Mouse (Mus musculus) kidney, postnatal 0 days (tissue): ENCODE data around the gene Hoxa3. TPM values are rescaled to one million over a fixed set of nuclear protein-coding genes. Genes with fewer than 3 reads are reported as not detected.

Experiments used
- ATAC-seq: fragments of 200-750 bp; cut with Nextera tagmentation; replicated peaks from 2 replicates; pipeline ENCODE4 v1.8.0; 2017; ENCODE audit warnings: low read depth, moderate number of reproducible peaks, moderate TSS enrichment, moderate library complexity; ENCODE audit not compliant: low FRiP score
- DNase-seq: peaks from one replicate; pipeline ENCODE4 v3.0.0-alpha.2; 2016; ENCODE audit warnings: low spot score
- H3K27ac ChIP-seq: fragments of 300-500 bp; sonication (generic); 2 replicates; pipeline ENCODE4 v1.5.1; 2014; ENCODE audit warnings: mild to moderate bottlenecking
- H3K27me3 ChIP-seq: fragments of 300-500 bp; sonication (generic); 2 replicates; pipeline ENCODE4 v1.6.1; 2014; ENCODE audit warnings: low read length, mixed read lengths; ENCODE audit not compliant: insufficient read depth
- H3K36me3 ChIP-seq: fragments of 300-500 bp; sonication (generic); 2 replicates; pipeline ENCODE4 v1.6.1; 2014; ENCODE audit warnings: low read length, mixed read lengths; ENCODE audit not compliant: insufficient read depth
- H3K4me1 ChIP-seq: fragments of 300-500 bp; sonication (generic); replicated peaks from 2 replicates; pipeline ENCODE4 v1.6.1; 2014; ENCODE audit warnings: antibody characterized with exemption, low read length, mixed read lengths; ENCODE audit not compliant: insufficient read depth
- H3K4me2 ChIP-seq: fragments of 300-500 bp; sonication (generic); 2 replicates; pipeline ENCODE4 v1.6.1; 2014; ENCODE audit warnings: mild to moderate bottlenecking, low read length, moderate library complexity, mixed read lengths
- H3K4me3 ChIP-seq: fragments of 300-500 bp; sonication (generic); replicated peaks from 2 replicates; pipeline ENCODE4 v1.5.1; 2014; ENCODE audit warnings: low read depth, low read length
- H3K9ac ChIP-seq: fragments of 300-500 bp; sonication (generic); 2 replicates; pipeline ENCODE4 v1.6.1; 2014; ENCODE audit warnings: low read depth, low read length
- H3K9me3 ChIP-seq: fragments of 300-500 bp; sonication (generic); replicated peaks from 2 replicates; pipeline ENCODE4 v1.6.1; 2016; ENCODE audit warnings: low read length, inconsistent platforms, mixed read lengths
- CTCF ChIP-seq: IDR thresholded peaks from 2 replicates; pipeline ENCODE4 v1.5.1; 2016; ENCODE audit warnings: antibody characterized with exemption, low read depth, mild to moderate bottlenecking, moderate library complexity
- WGBS: fragments of 180-500 bp; shearing (Covaris S2); extraction: QIAGEN DNeasy Blood & Tissue Kit; methylation state at CpG from one replicate; pipeline ENCODE4 v1.1.7; 2014; 5-methylcytosine and 5-hydroxymethylcytosine counted together
- microRNA counts: library from miRNA; unstranded; fragments of <30 nt; microRNA quantifications from one replicate; lab custom pipeline; 2015
- microRNA-seq: library from miRNA; unstranded; fragments of <30 nt; microRNA quantifications from one replicate; pipeline ENCODE4, GENCODE M21; 2016
- polyA plus RNA-seq: library from polyadenylated mRNA; unstranded; fragments of >200 nt; fragmentation: Nextera tagmentation; extraction: Ambion mirVana; gene quantifications from 2 replicates; pipeline ENCODE4 v1.2.1, GENCODE M21; 2015

Gene Hoxa3
- polyA plus RNA-seq, 1 experiment from 2014 or later, result 4.8 TPM

GRCm38 (mm10) chr6:52150401-52150966 lies 62.7 kb downstream of the Hoxa3 start:
- DNase-seq (peak; percentile 54), ATAC-seq (no peak; the same call in 1 of the 2 replicates)
- WGBS, result 19% methylated on average over 16 of the region's 16 CpGs
- H3K27ac ChIP-seq, result no peak overlapping the region
- no peak overlapping the region for H3K9ac ChIP-seq
- H3K27me3 ChIP-seq, result peaks cover 23% of the 10 kb centered on the region
- TF ChIP-seq CTCF, result no peak
- H3K4me3 ChIP-seq, result no peak overlapping the region
- no peaks in the 10 kb centered on the region for H3K9me3 ChIP-seq
- peak overlapping the region; percentile 23; the same call in 1 of the 2 replicates for H3K4me2 ChIP-seq
- no peaks in the 10 kb centered on the region for H3K36me3 ChIP-seq
- H3K4me1 ChIP-seq, result no peaks in the 10 kb centered on the region

- no peak for DNase-seq
- H3K4me2 ChIP-seq, result no peak overlapping the region
- no peak overlapping the region for H3K4me3 ChIP-seq
- no peaks in the 10 kb centered on the region for H3K36me3 ChIP-seq
- H3K27ac ChIP-seq, result no peak overlapping the region
- H3K4me1 ChIP-seq, result 0 out of 2 replicates have a peak, but pooled peaks cover 5% of the 10 kb centered on the region
- ATAC-seq, result no peak
- no peak for TF ChIP-seq CTCF
- H3K27me3 ChIP-seq, result no peaks in the 10 kb centered on the region
- H3K9me3 ChIP-seq, result no peaks in the 10 kb centered on the region
- no peak overlapping the region for H3K9ac ChIP-seq
- 89% methylated on average over 5 of the region's 5 CpGs for WGBS
Observed at GRCm38 (mm10) chr6:52139115-52139514, 74.0 kb downstream of the Hoxa3 start.

- Histone ChIP-seq H3K4me2 (no peak overlapping the region), H3K9ac (no peak overlapping the region), H3K4me1 (0 out of 2 replicates have a peak, but pooled peaks cover 5% of the 10 kb centered on the region), H3K4me3 (no peak overlapping the region), H3K9me3 (no peaks in the 10 kb centered on the region), H3K27me3 (no peaks in the 10 kb centered on the region), H3K27ac (no peak overlapping the region), H3K36me3 (no peaks in the 10 kb centered on the region)
- no peak for DNase-seq
- TF ChIP-seq CTCF, result no peak
- 62% methylated on average over 10 of the region's 10 CpGs for WGBS
- ATAC-seq, result no peak
Observed at GRCm38 (mm10) chr6:52138576-52138975, 74.6 kb downstream of the Hoxa3 start.

- Histone ChIP-seq H3K27ac (no peak overlapping the region), H3K4me2 (no peak overlapping the region)
Observed at GRCm38 (mm10) chr6:52137841-52138535, 75.1 kb downstream of the Hoxa3 start.

GRCm38 (mm10) chr6:52123673-52124072 lies 89.5 kb downstream of the Hoxa3 start:
- no peak overlapping the region for H3K27ac ChIP-seq
- H3K4me1 ChIP-seq, result no peaks in the 10 kb centered on the region
- DNase-seq (no peak), ATAC-seq (no peak)
- no peak overlapping the region for H3K9ac ChIP-seq
- WGBS, result 67% methylated on average over 4 of the region's 4 CpGs
- no peak for TF ChIP-seq CTCF
- H3K4me2 ChIP-seq, result no peak overlapping the region
- no peaks in the 10 kb centered on the region for H3K27me3 ChIP-seq
- no peaks in the 10 kb centered on the region for H3K9me3 ChIP-seq
- no peaks in the 10 kb centered on the region for H3K36me3 ChIP-seq
- no peak overlapping the region for H3K4me3 ChIP-seq

More at GRCm38 (mm10) chr6:52137841-52138535, 75.1 kb downstream of the Hoxa3 start:
- H3K4me3 ChIP-seq, result no peak overlapping the region
- H3K9me3 ChIP-seq, result no peaks in the 10 kb centered on the region
- 71% methylated on average over 9 of the region's 9 CpGs for WGBS
- DNase-seq (no peak), ATAC-seq (no peak)
- H3K27me3 ChIP-seq, result no peaks in the 10 kb centered on the region
- no peak overlapping the region for H3K9ac ChIP-seq
- H3K4me1 ChIP-seq, result 0 out of 2 replicates have a peak, but pooled peaks cover 5% of the 10 kb centered on the region
- TF ChIP-seq CTCF, result no peak
- no peaks in the 10 kb centered on the region for H3K36me3 ChIP-seq

GRCm38 (mm10) chr6:52121173-52121572 lies 92.0 kb downstream of the Hoxa3 start:
- Histone ChIP-seq H3K27ac (no peak overlapping the region), H3K36me3 (no peaks in the 10 kb centered on the region), H3K4me2 (no peak overlapping the region), H3K9ac (no peak overlapping the region), H3K4me1 (0 out of 2 replicates have a peak, but pooled peaks cover 5% of the 10 kb centered on the region), H3K27me3 (no peaks in the 10 kb centered on the region), H3K4me3 (no peak overlapping the region), H3K9me3 (no peaks in the 10 kb centered on the region)
- ATAC-seq, result no peak
- no peak for TF ChIP-seq CTCF
- 34% methylated on average over 3 of the region's 3 CpGs for WGBS
- peak; percentile 61 for DNase-seq

MicroRNAs within 50 kb of the gene (microRNA counts, 519-probe panel; counts per million panel counts)
- microRNA mmu-miR-196b (lab: Ali Mortazavi, UCI), result 7,102 counts per million, percentile 95 among the panel's probes with 10 or more counts

Small RNAs within 50 kb of the gene (microRNA-seq; reads per million reads assigned to microRNA genes)
- 27,168 reads per million, percentile 97 among the genes with 10 or more reads in this experiment for gene Mir196b

Other genes with a start within 250 kb of the Hoxa3 start
- 35.6 and 37.0 TPM in 2 replicates for gene Skap2, start 200.8 kb downstream of the Hoxa3 start, polyA plus RNA-seq
- 0.33 and 0.64 TPM in 2 replicates for gene Hoxa1, start 55.0 kb downstream of the Hoxa3 start, polyA plus RNA-seq
- 2.3 and 2.4 TPM in 2 replicates for gene Hoxa2, start 48.5 kb downstream of the Hoxa3 start, polyA plus RNA-seq
- gene 5730596B20Rik, start 35.8 kb downstream of the Hoxa3 start, polyA plus RNA-seq, result 1.3 TPM in 2 replicates
- gene Hoxa4, start 21.6 kb downstream of the Hoxa3 start, polyA plus RNA-seq, result 1.6 and 2.2 TPM in 2 replicates
- 9.7 and 10.4 TPM in 2 replicates for gene Hoxa5, start 8.7 kb downstream of the Hoxa3 start, polyA plus RNA-seq
- 2.8 and 3.0 TPM in 2 replicates for gene Hoxa6, start 4.6 kb downstream of the Hoxa3 start, polyA plus RNA-seq
- gene Gm28308, start within 50 bp of the Hoxa3 start, polyA plus RNA-seq, result 0.66 and 2.1 TPM in 2 replicates
- gene Hoxa7, start 8.5 kb upstream of the Hoxa3 start, polyA plus RNA-seq, result 29.7 and 31.7 TPM in 2 replicates
- gene Hoxa9, start 17.8 kb upstream of the Hoxa3 start, polyA plus RNA-seq, result 57.3 and 57.8 TPM in 2 replicates
- gene Hoxa10, start 27.5 kb upstream of the Hoxa3 start, polyA plus RNA-seq, result 175 and 183 TPM in 2 replicates
- 24.7 and 27.7 TPM in 2 replicates for gene Hoxa11, start 32.5 kb upstream of the Hoxa3 start, polyA plus RNA-seq
- gene Hoxa13, start 47.5 kb upstream of the Hoxa3 start, polyA plus RNA-seq, result not detected in 2 replicates
- not detected in 2 replicates for gene Evx1, start 100.2 kb upstream of the Hoxa3 start, polyA plus RNA-seq